Mouse (Mus musculus): ENCODE measurements around the gene Yrdc. TPM values are rescaled to one million over a fixed set of nuclear protein-coding genes. Genes with fewer than 3 reads are reported as not detected.

The Yrdc gene
- polyA plus RNA-seq, 1 experiment from 2014 or later = 16.4 TPM

GRCm38 (mm10) chr4:124818832-124819231 is 31.6 kb upstream of the Yrdc start:
- H3K9me3 ChIP-seq (replicated peaks) = no peaks in the 10 kb centered on the region
- H3K27ac ChIP-seq (replicated peaks) = no peak overlapping the region
- 80% methylated on average over 4 of the region's 4 CpGs for WGBS (ENCODE audit: insufficient replicate concordance)
- no peak overlapping the region for H3K4me3 ChIP-seq (replicated peaks)
- ATAC-seq (ENCODE audit: insufficient read depth) = no peak
- peaks cover 64% of the 10 kb centered on the region for H3K36me3 ChIP-seq (replicated peaks)
- H3K27me3 ChIP-seq = no peaks in the 10 kb centered on the region
- no peak overlapping the region for H3K4me2 ChIP-seq
- peaks cover 18% of the 10 kb centered on the region for H3K4me1 ChIP-seq (replicated peaks)
- no peak overlapping the region for H3K9ac ChIP-seq

- Histone ChIP-seq H3K36me3 (replicated peaks) (peaks cover 92% of the 10 kb centered on the region), H3K27ac (replicated peaks) (no peak overlapping the region), H3K4me2 (no peak overlapping the region), H3K9me3 (replicated peaks) (no peaks in the 10 kb centered on the region), H3K4me1 (replicated peaks) (no peaks in the 10 kb centered on the region), H3K9ac (no peak overlapping the region), H3K27me3 (no peaks in the 10 kb centered on the region), H3K4me3 (replicated peaks) (no peak overlapping the region)
- WGBS (ENCODE audit: insufficient replicate concordance) = 89% methylated on average over 6 of the region's 6 CpGs
- no peak for ATAC-seq (ENCODE audit: insufficient read depth)
Measured at GRCm38 (mm10) chr4:124824967-124825366, 25.5 kb upstream of the Yrdc start.

- Histone ChIP-seq H3K27ac (replicated peaks) (no peak overlapping the region), H3K9ac (no peak overlapping the region), H3K4me3 (replicated peaks) (no peak overlapping the region), H3K4me2 (no peak overlapping the region), H3K36me3 (replicated peaks) (peaks cover 92% of the 10 kb centered on the region), H3K4me1 (replicated peaks) (no peaks in the 10 kb centered on the region), H3K27me3 (no peaks in the 10 kb centered on the region), H3K9me3 (replicated peaks) (no peaks in the 10 kb centered on the region)
- WGBS (ENCODE audit: insufficient replicate concordance) = 92% methylated on average over 21 of the region's 21 CpGs
- ATAC-seq (ENCODE audit: insufficient read depth) = no peak
Measured at GRCm38 (mm10) chr4:124825371-124825965, 25.0 kb upstream of the Yrdc start.

- no peaks in the 10 kb centered on the region for H3K9me3 ChIP-seq (replicated peaks)
- H3K4me2 ChIP-seq = no peak overlapping the region
- H3K9ac ChIP-seq = no peak overlapping the region
- WGBS (ENCODE audit: insufficient replicate concordance) = 70% methylated on average over 5 of the region's 5 CpGs
- ATAC-seq (ENCODE audit: insufficient read depth) = no peak
- H3K27ac ChIP-seq (replicated peaks) = no peak overlapping the region
- no peaks in the 10 kb centered on the region for H3K27me3 ChIP-seq
- no peaks in the 10 kb centered on the region for H3K4me1 ChIP-seq (replicated peaks)
- no peak overlapping the region for H3K4me3 ChIP-seq (replicated peaks)
- peaks cover 88% of the 10 kb centered on the region for H3K36me3 ChIP-seq (replicated peaks)
Measured at GRCm38 (mm10) chr4:124829671-124830070, 20.8 kb upstream of the Yrdc start.

GRCm38 (mm10) chr4:124832796-124833195 is 17.7 kb upstream of the Yrdc start:
- Histone ChIP-seq H3K4me2 (no peak overlapping the region), H3K9me3 (replicated peaks) (no peaks in the 10 kb centered on the region), H3K4me1 (replicated peaks) (no peaks in the 10 kb centered on the region), H3K27me3 (no peaks in the 10 kb centered on the region), H3K9ac (no peak overlapping the region), H3K36me3 (replicated peaks) (peaks cover 89% of the 10 kb centered on the region), H3K27ac (replicated peaks) (no peak overlapping the region), H3K4me3 (replicated peaks) (no peak overlapping the region)
- no peak for ATAC-seq (ENCODE audit: insufficient read depth)
- 90% methylated on average over 10 of the region's 10 CpGs for WGBS (ENCODE audit: insufficient replicate concordance)

GRCm38 (mm10) chr4:124838035-124838700 is 12.3 kb upstream of the Yrdc start:
- peaks cover 95% of the 10 kb centered on the region for H3K36me3 ChIP-seq (replicated peaks)
- no peak overlapping the region for H3K4me3 ChIP-seq (replicated peaks)
- 0 out of 2 replicates have a peak, but pooled peaks cover 2% of the 10 kb centered on the region for H3K9me3 ChIP-seq (replicated peaks)
- no peaks in the 10 kb centered on the region for H3K4me1 ChIP-seq (replicated peaks)
- 76% methylated on average over 14 of the region's 14 CpGs for WGBS (ENCODE audit: insufficient replicate concordance)
- no peak overlapping the region for H3K9ac ChIP-seq
- ATAC-seq (ENCODE audit: insufficient read depth) = no peak
- no peak overlapping the region for H3K4me2 ChIP-seq
- H3K27ac ChIP-seq (replicated peaks) = no peak overlapping the region
- no peaks in the 10 kb centered on the region for H3K27me3 ChIP-seq

- Histone ChIP-seq H3K9ac (no peak overlapping the region), H3K4me3 (replicated peaks) (no peak overlapping the region), H3K4me2 (no peak overlapping the region), H3K36me3 (replicated peaks) (peaks cover 84% of the 10 kb centered on the region), H3K4me1 (replicated peaks) (no peaks in the 10 kb centered on the region), H3K27me3 (no peaks in the 10 kb centered on the region), H3K9me3 (replicated peaks) (0 out of 2 replicates have a peak, but pooled peaks cover 2% of the 10 kb centered on the region), H3K27ac (replicated peaks) (no peak overlapping the region)
- 91% methylated on average over 1 of the region's 1 CpGs for WGBS (ENCODE audit: insufficient replicate concordance)
- ATAC-seq (ENCODE audit: insufficient read depth) = no peak
Measured at GRCm38 (mm10) chr4:124840998-124841397, 9.5 kb upstream of the Yrdc start.

- no peaks in the 10 kb centered on the region for H3K27me3 ChIP-seq
- peaks cover 65% of the 10 kb centered on the region for H3K36me3 ChIP-seq (replicated peaks)
- no peak for ATAC-seq (ENCODE audit: insufficient read depth)
- H3K27ac ChIP-seq (replicated peaks) = no peak overlapping the region
- H3K4me1 ChIP-seq (replicated peaks) = peaks cover 13% of the 10 kb centered on the region
- no peak overlapping the region for H3K4me2 ChIP-seq
- H3K4me3 ChIP-seq (replicated peaks) = no peak overlapping the region
- WGBS (ENCODE audit: insufficient replicate concordance) = 69% methylated on average over 11 of the region's 11 CpGs
- H3K9me3 ChIP-seq (replicated peaks) = 0 out of 2 replicates have a peak, but pooled peaks cover 2% of the 10 kb centered on the region
- H3K9ac ChIP-seq = no peak overlapping the region
Measured at GRCm38 (mm10) chr4:124843493-124843892, 7.0 kb upstream of the Yrdc start.

GRCm38 (mm10) chr4:124847573-124847972 is 2.9 kb upstream of the Yrdc start:
- WGBS (ENCODE audit: insufficient replicate concordance) = 5% methylated on average over 8 of the region's 8 CpGs
- Histone ChIP-seq H3K27me3 (no peaks in the 10 kb centered on the region), H3K27ac (replicated peaks) (no peak overlapping the region), H3K4me2 (no peak overlapping the region), H3K36me3 (replicated peaks) (peaks cover 32% of the 10 kb centered on the region), H3K4me1 (replicated peaks) (peaks cover 38% of the 10 kb centered on the region), H3K4me3 (replicated peaks) (no peak overlapping the region), H3K9ac (no peak overlapping the region), H3K9me3 (replicated peaks) (no peaks in the 10 kb centered on the region)
- no peak for ATAC-seq (ENCODE audit: insufficient read depth)

- Histone ChIP-seq H3K9me3 (replicated peaks) (no peaks in the 10 kb centered on the region), H3K4me2 (peak overlapping the region; percentile 96), H3K4me1 (replicated peaks) (peaks cover 42% of the 10 kb centered on the region), H3K9ac (peak overlapping the region; percentile 88), H3K27me3 (no peaks in the 10 kb centered on the region), H3K36me3 (replicated peaks) (peaks cover 39% of the 10 kb centered on the region), H3K4me3 (replicated peaks) (peak overlapping the region; percentile 99), H3K27ac (replicated peaks) (peak overlapping the region; percentile 85)
- no peak for ATAC-seq (ENCODE audit: insufficient read depth)
- 11% methylated on average over 24 of the region's 24 CpGs for WGBS (ENCODE audit: insufficient replicate concordance)
Measured at GRCm38 (mm10) chr4:124849631-124850260, 733 bp upstream of the Yrdc start.

- peak; percentile 63 for ATAC-seq (ENCODE audit: insufficient read depth)
- peak within 1 kb of the TSS; percentile 96 for H3K4me2 ChIP-seq
- peak within 1 kb of the TSS; percentile 99 for H3K4me3 ChIP-seq (replicated peaks)
- H3K4me1 ChIP-seq (replicated peaks) = peaks cover 42% of the 10 kb centered on the region
- H3K36me3 ChIP-seq (replicated peaks) = peaks cover 38% of the 10 kb centered on the region
- peak within 1 kb of the TSS; percentile 88 for H3K9ac ChIP-seq
- H3K9me3 ChIP-seq (replicated peaks) = no peaks in the 10 kb centered on the region
- WGBS (ENCODE audit: insufficient replicate concordance) = under 1% methylated on average over 65 of the region's 75 CpGs
- H3K27ac ChIP-seq (replicated peaks) = peak within 1 kb of the TSS; percentile 85
- no peaks in the 10 kb centered on the region for H3K27me3 ChIP-seq
Measured at GRCm38 (mm10) chr4:124850933-124851658, 617 bp downstream of the Yrdc start, which contains the start of gene 1110065P20Rik. Gene 1110065P20Rik, minus strand, starts transcription at chr4:124851196.

All from liver, embryonic 15.5 days (tissue).